Mouse (Mus musculus): ENCODE results near the gene Smim27. TPM values are rescaled to one million over a fixed set of nuclear protein-coding genes. Genes with fewer than 3 reads are reported as not detected.

Gene Smim27
- 10 to 100 TPM; 11.5 to 12.8 TPM for total RNA-seq (2021)
- long read RNA-seq, transcript Smim27-201 (2 exons, 1,044 nt), result major isoform, 11 of 11 reads
- long read RNA-seq, partial matches to known transcripts, result 0 of 11 reads
- long read RNA-seq, other reads (novel, unspliced or antisense), result 0 of 11 reads

GRCm38 (mm10) chr4:40269430-40270032 is at the start of gene Smim27, which contains the start of gene Topors:
TSS of gene Smim27 (plus strand) at chr4:40269579.
TSS of gene Topors (minus strand) at chr4:40269850.
- peak; percentile 92 to 94 for DNase-seq (ENCODE audit: low spot score in 2 of 2)

- no peak for DNase-seq (ENCODE audit: low spot score in 2 of 2)
Observed at GRCm38 (mm10) chr4:40220437-40220836, 48.9 kb upstream of the Smim27 start.

GRCm38 (mm10) chr4:40221004-40221760 is 48.2 kb upstream of the Smim27 start:
- DNase-seq (ENCODE audit: low spot score in 2 of 2), result no peak

- no peak for DNase-seq (ENCODE audit: low spot score in 2 of 2)
Observed at GRCm38 (mm10) chr4:40221876-40222585, 47.3 kb upstream of the Smim27 start.

- DNase-seq (ENCODE audit: low spot score in 2 of 2), result no peak
Observed at GRCm38 (mm10) chr4:40226095-40226494, 43.3 kb upstream of the Smim27 start.

GRCm38 (mm10) chr4:40227131-40227530 is 42.2 kb upstream of the Smim27 start:
- no peak for DNase-seq (ENCODE audit: low spot score in 2 of 2)

- DNase-seq (ENCODE audit: low spot score in 2 of 2), result no peak
Observed at GRCm38 (mm10) chr4:40227886-40228285, 41.5 kb upstream of the Smim27 start.

GRCm38 (mm10) chr4:40229723-40230122 is 39.7 kb upstream of the Smim27 start:
- no peak for DNase-seq (ENCODE audit: low spot score in 2 of 2)

GRCm38 (mm10) chr4:40233062-40233664 is 36.2 kb upstream of the Smim27 start:
- DNase-seq (ENCODE audit: low spot score in 2 of 2), result no peak

- DNase-seq (ENCODE audit: low spot score in 2 of 2), result no peak
Observed at GRCm38 (mm10) chr4:40234256-40234655, 35.1 kb upstream of the Smim27 start.

GRCm38 (mm10) chr4:40236829-40237228 is 32.5 kb upstream of the Smim27 start:
- DNase-seq (ENCODE audit: low spot score in 2 of 2), result no peak

GRCm38 (mm10) chr4:40238483-40239408 is 30.6 kb upstream of the Smim27 start:
- peak; percentile 15 to 35 for DNase-seq (ENCODE audit: low spot score in 2 of 2)

GRCm38 (mm10) chr4:40239409-40240271 is 29.7 kb upstream of the Smim27 start, which contains the start of gene Ddx58:
TSS of gene Ddx58 (minus strand) at chr4:40239828.
- DNase-seq (ENCODE audit: low spot score in 2 of 2), result peak; percentile 17 to 25

GRCm38 (mm10) chr4:40240272-40240744 is 29.1 kb upstream of the Smim27 start:
- no peak for DNase-seq (ENCODE audit: low spot score in 2 of 2)

GRCm38 (mm10) chr4:40241928-40242327 is 27.5 kb upstream of the Smim27 start:
- DNase-seq (ENCODE audit: low spot score in 2 of 2), result no peak

- no peak for DNase-seq (ENCODE audit: low spot score in 2 of 2)
Observed at GRCm38 (mm10) chr4:40243006-40243405, 26.4 kb upstream of the Smim27 start.

- no peak for DNase-seq (ENCODE audit: low spot score in 2 of 2)
Observed at GRCm38 (mm10) chr4:40244035-40244434, 25.3 kb upstream of the Smim27 start.

- DNase-seq (ENCODE audit: low spot score in 2 of 2), result no peak
Observed at GRCm38 (mm10) chr4:40250984-40251383, 18.4 kb upstream of the Smim27 start.

- DNase-seq (ENCODE audit: low spot score in 2 of 2), result no peak
Observed at GRCm38 (mm10) chr4:40253766-40254165, 15.6 kb upstream of the Smim27 start.
